Mouse (Mus musculus): Measurements from ENCODE around the gene Tmed11. TPM values are rescaled to one million over a fixed set of nuclear protein-coding genes. Genes with fewer than 3 reads are reported as not detected.

Tmed11 gene
- polyA plus RNA-seq, 2 experiments: not detected

GRCm38 (mm10) chr5:108727425-108727824, 67.7 kb downstream of the Tmed11 start:
- Histone ChIP-seq H3K9me3 (ENCODE audit: control insufficient read depth, low read length) (no peaks in the 10 kb centered on the region), H3K9ac (replicated peaks) (no peak overlapping the region), H3K4me3 (ENCODE audit: insufficient read depth in 1 of 2, low read depth in 2 of 2, low read length in 2 of 2) (no peak overlapping the region), H3K36me3 (replicated peaks; ENCODE audit: control insufficient read depth, insufficient read depth, low read depth) (no peaks in the 10 kb centered on the region), H3K27me3 (ENCODE audit: control insufficient read depth, insufficient read depth, low read length) (no peaks in the 10 kb centered on the region), H3K27ac (no peak overlapping the region), H3K4me2 (ENCODE audit: low read depth) (no peak overlapping the region), H3K4me1 (replicated peaks; ENCODE audit: control insufficient read depth in 2 of 2, insufficient read depth in 2 of 2, low read length in 1 of 2) (no peaks in the 10 kb centered on the region)
- 75% methylated on average over 1 of the region's 1 CpGs for WGBS (ENCODE audit: insufficient replicate concordance)
- no peak for DNase-seq (ENCODE audit: low read depth in 3 of 3, low spot score in 3 of 3)
- TF ChIP-seq CTCF (IDR thresholded peaks at IDR 0.05; ENCODE audit: low read depth): peak; percentile 6; the same call in 1 of the 2 replicates
- TF ChIP-seq EP300 (IDR thresholded peaks at IDR 0.05; ENCODE audit: low read depth): no peak
- no peak for ATAC-seq (ENCODE audit: insufficient read depth)

Other genes starting within 250 kb of the Tmed11 start
- 0.23 TPM in 1 of 2 replicates, not detected in the other for gene Cplx1, start 245.3 kb downstream of the Tmed11 start, polyA plus RNA-seq (2012; rRNA removed)
- gene Cplx1, start 245.3 kb downstream of the Tmed11 start, polyA plus RNA-seq (2014; fragmentation: Nextera tagmentation; extraction: Ambion mirVana): not detected in 2 replicates
- gene Gak, start 165.6 kb downstream of the Tmed11 start, polyA plus RNA-seq (2012; rRNA removed): 19.4 and 22.6 TPM in 2 replicates
- 20.7 and 22.7 TPM in 2 replicates for gene Gak, start 165.6 kb downstream of the Tmed11 start, polyA plus RNA-seq (2014; fragmentation: Nextera tagmentation; extraction: Ambion mirVana)
- 8.2 and 11.1 TPM in 2 replicates for gene Tmem175, start 165.6 kb downstream of the Tmed11 start, polyA plus RNA-seq (2012; rRNA removed)
- 12.8 and 15.0 TPM in 2 replicates for gene Tmem175, start 165.6 kb downstream of the Tmed11 start, polyA plus RNA-seq (2014; fragmentation: Nextera tagmentation; extraction: Ambion mirVana)
- gene Idua, start 135.0 kb downstream of the Tmed11 start, polyA plus RNA-seq (2012; rRNA removed): 3.0 and 3.1 TPM in 2 replicates
- gene Idua, start 135.0 kb downstream of the Tmed11 start, polyA plus RNA-seq (2014; fragmentation: Nextera tagmentation; extraction: Ambion mirVana): 2.5 and 2.9 TPM in 2 replicates
- 4.7 TPM in 2 replicates for gene Dgkq, start 125.7 kb downstream of the Tmed11 start, polyA plus RNA-seq (2012; rRNA removed)
- 1.9 and 2.3 TPM in 2 replicates for gene Dgkq, start 125.7 kb downstream of the Tmed11 start, polyA plus RNA-seq (2014; fragmentation: Nextera tagmentation; extraction: Ambion mirVana)
- gene Slc26a1, start 119.8 kb downstream of the Tmed11 start, polyA plus RNA-seq (2012; rRNA removed): 15.3 and 17.9 TPM in 2 replicates
- 12.6 and 15.5 TPM in 2 replicates for gene Slc26a1, start 119.8 kb downstream of the Tmed11 start, polyA plus RNA-seq (2014; fragmentation: Nextera tagmentation; extraction: Ambion mirVana)
- 11.0 and 12.7 TPM in 2 replicates for gene Fgfrl1, start 103.0 kb downstream of the Tmed11 start, polyA plus RNA-seq (2012; rRNA removed)
- gene Fgfrl1, start 103.0 kb downstream of the Tmed11 start, polyA plus RNA-seq (2014; fragmentation: Nextera tagmentation; extraction: Ambion mirVana): 5.9 and 7.4 TPM in 2 replicates
- 3.2 and 4.6 TPM in 2 replicates for gene Rnf212, start 20.4 kb downstream of the Tmed11 start, polyA plus RNA-seq (2012; rRNA removed)
- gene Rnf212, start 20.4 kb downstream of the Tmed11 start, polyA plus RNA-seq (2014; fragmentation: Nextera tagmentation; extraction: Ambion mirVana): 3.3 and 4.9 TPM in 2 replicates
- not detected in 2 replicates for gene Vmn2r8, start 13.5 kb upstream of the Tmed11 start, polyA plus RNA-seq (2012; rRNA removed)
- not detected in 2 replicates for gene Vmn2r8, start 13.5 kb upstream of the Tmed11 start, polyA plus RNA-seq (2014; fragmentation: Nextera tagmentation; extraction: Ambion mirVana)
- not detected in 2 replicates for gene Vmn2r9, start 57.2 kb upstream of the Tmed11 start, polyA plus RNA-seq (2012; rRNA removed)
- gene Vmn2r9, start 57.2 kb upstream of the Tmed11 start, polyA plus RNA-seq (2014; fragmentation: Nextera tagmentation; extraction: Ambion mirVana): not detected in 2 replicates
- gene Vmn2r10, start 211.2 kb upstream of the Tmed11 start, polyA plus RNA-seq (2012; rRNA removed): not detected in 2 replicates
- gene Vmn2r10, start 211.2 kb upstream of the Tmed11 start, polyA plus RNA-seq (2014; fragmentation: Nextera tagmentation; extraction: Ambion mirVana): not detected in 2 replicates